In the genomic region with DNA sequence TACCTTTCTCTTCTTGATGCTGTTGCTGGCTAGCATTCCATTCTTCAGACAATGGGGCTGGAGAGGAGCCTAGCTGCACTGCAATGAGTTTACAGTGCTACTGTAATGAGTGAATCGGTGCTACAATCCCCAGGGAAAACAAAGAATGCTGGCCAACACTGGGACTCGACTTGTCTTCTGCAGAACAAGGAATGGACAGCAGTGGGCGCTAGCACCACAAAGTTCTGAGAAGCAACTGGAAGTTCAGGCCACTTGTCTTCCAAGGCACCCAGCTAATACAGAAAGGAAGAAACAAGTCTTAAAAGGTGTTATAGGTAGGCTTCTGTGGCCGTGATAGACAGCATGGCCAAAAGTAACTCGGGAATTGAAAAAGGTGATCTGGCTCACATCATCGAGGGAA, we compare ENCODE assay signal across 8 mouse cellular contexts. TPM values are rescaled to one million over a fixed set of nuclear protein-coding genes. Genes with fewer than 3 reads are reported as not detected.
A peak's percentile ranks its signal among the peaks of the same experiment; 100 is the strongest.
DNase-seq lines count a peak whose midpoint lies in the region; ATAC-seq lines count a peak whose summit lies in the region.

No protein-coding gene starts in this region.

- no peak for ATAC-seq in neural tube, embryonic 11.5 days (ENCODE audit: insufficient read depth, low FRiP score, low TSS enrichment)

- no peak overlapping the region for H3K4me3 ChIP-seq in neural tube, embryonic 11.5 days (ENCODE audit: low read depth, low read length)

- peak; percentile 26 to 76 for DNase-seq in heart, adult 18-20 months
- no peak for DNase-seq in heart, postnatal 25 days (ENCODE audit: low spot score)
- peak; percentile 55 for DNase-seq in Muller cell, postnatal 12 days (ENCODE audit: inconsistent ontology term)
- peak; percentile 66 to 83 for DNase-seq in cerebellum, postnatal 14 days
- peak; percentile 15 for DNase-seq in gastrocnemius, postnatal 25 days
- DNase-seq in layer of hippocampus, postnatal 36 days, result peak; percentile 59 to 72
- peak; percentile 70 for DNase-seq in neural tube, embryonic 11.5 days (ENCODE audit: low spot score)
- DNase-seq in thymus, postnatal 25 days, result no peak

- H3K36me3 ChIP-seq in neural tube, embryonic 11.5 days (ENCODE audit: control insufficient read depth, insufficient read depth, low read length), result no peaks in the 10 kb centered on the region

- intact Hi-C loops in heart, postnatal 25 days (cut with DNase I), result no loop called here

- H3K9me3 ChIP-seq in neural tube, embryonic 11.5 days (ENCODE audit: control insufficient read depth, low read length), result no peaks in the 10 kb centered on the region

- no peaks in the 10 kb centered on the region for H3K4me1 ChIP-seq in neural tube, embryonic 11.5 days (ENCODE audit: control insufficient read depth, insufficient read depth, low read length)

- H3K4me2 ChIP-seq in neural tube, embryonic 11.5 days (ENCODE audit: low read depth), result no peak overlapping the region

- no peak overlapping the region for H3K27ac ChIP-seq in neural tube, embryonic 11.5 days (ENCODE audit: low read depth, low read length)

- H3K27me3 ChIP-seq in neural tube, embryonic 11.5 days (ENCODE audit: control insufficient read depth, insufficient read depth, low read length), result no peaks in the 10 kb centered on the region

- 43% methylated on average over 6 of the region's 6 CpGs for WGBS in neural tube, embryonic 11.5 days

- no peak overlapping the region for H3K9ac ChIP-seq in neural tube, embryonic 11.5 days (ENCODE audit: low read length)

RNA-seq across cellular contexts. Expression of a gene that starts 53.4 kb away (rescaled TPM):
- total RNA-seq in heart, adult 18-20 months (2021), result under 1 TPM; 0.69 to 0.79 TPM
- total RNA-seq in heart, postnatal 25 days (2021), result under 1 TPM; 0.45 to 0.81 TPM
- total RNA-seq in gastrocnemius, postnatal 25 days (2021), result 10 to 100 TPM; 32.4 to 53.7 TPM
- total RNA-seq in layer of hippocampus, postnatal 36 days (2021), result 100 to 1,000 TPM; 138 to 151 TPM
- polyA plus RNA-seq in neural tube, embryonic 11.5 days (2014; fragmentation: Nextera tagmentation; extraction: Ambion mirVana), result 2.5 and 2.7 TPM in 2 replicates

Comparison
In these comparisons a context has a peak if more than half of its experiments do, and no peak if none do; other contexts are left out.
1. DNase-seq: peak in heart, adult 18-20 months (2 of 2), Muller cell, postnatal 12 days (single experiment), cerebellum, postnatal 14 days (2 of 2), gastrocnemius, postnatal 25 days (single experiment), layer of hippocampus, postnatal 36 days (2 of 2) and neural tube, embryonic 11.5 days (single experiment); none in heart, postnatal 25 days (single experiment) and thymus, postnatal 25 days (single experiment).
2. RNA of a gene that starts 53.4 kb away (total RNA-seq): 138 to 151 TPM in layer of hippocampus, postnatal 36 days and 32.4 to 53.7 TPM in gastrocnemius, postnatal 25 days; 0.45 to 0.81 TPM in heart, postnatal 25 days and 0.69 to 0.79 TPM in heart, adult 18-20 months; every median in the first group is over 10 times any median in the second.